Mouse (Mus musculus) erythroblast, embryonic 14.5 days (primary cell): ENCODE results near the gene Ripk1.

Source experiments
- GATA1 ChIP-seq: IDR thresholded peaks from 2 replicates; pipeline ENCODE4 v1.6.1; 2012; ENCODE audit warnings: low read length, inconsistent platforms, mixed read lengths
- TAL1 ChIP-seq: IDR thresholded peaks from 3 replicates; pipeline ENCODE4 v1.6.1; 2012; ENCODE audit warnings: low read length, inconsistent platforms, mixed read lengths

- TF ChIP-seq GATA1 (no peak), TAL1 (no peak)
These were observed 37.7 kb upstream of the Ripk1 start, which contains the start of gene Nqo2 for GRCm38 (mm10) chr13:33964206-33965046.
